Mouse (Mus musculus) midbrain, embryonic 12.5 days (tissue): ENCODE data around the gene Fam151a. TPM values are rescaled to one million over a fixed set of nuclear protein-coding genes. Genes with fewer than 3 reads are reported as not detected.
"Not testable (repeated sequence)": the region's sequence is repeated elsewhere in the genome, so short reads cannot be mapped to it uniquely, and the experiment has no call there.

Experiments
- ATAC-seq: fragments of 200-750 bp; cut with Nextera tagmentation; 2 replicates; pipeline ENCODE4 v1.8.0; 2017; ENCODE audit warnings: low read depth, moderate TSS enrichment, moderate library complexity; ENCODE audit not compliant: low FRiP score
- H3K27ac ChIP-seq: fragments of 300-500 bp; sonication (generic); replicated peaks from 2 replicates; pipeline ENCODE4 v1.5.1; 2016; ENCODE audit warnings: mild to moderate bottlenecking
- H3K27me3 ChIP-seq: fragments of 300-500 bp; sonication (generic); 2 replicates; pipeline ENCODE4 v1.6.1; 2016; ENCODE audit warnings: mild to moderate bottlenecking
- H3K36me3 ChIP-seq: fragments of 300-500 bp; sonication (generic); 2 replicates; pipeline ENCODE4 v1.6.1; 2016
- H3K4me1 ChIP-seq: fragments of 300-500 bp; sonication (generic); 2 replicates; pipeline ENCODE4 v1.6.1; 2016
- H3K4me2 ChIP-seq: fragments of 300-500 bp; sonication (generic); replicated peaks from 2 replicates; pipeline ENCODE4 v1.6.1; 2016; ENCODE audit warnings: mild to moderate bottlenecking, moderate library complexity
- H3K4me3 ChIP-seq: fragments of 300-500 bp; sonication (generic); 2 replicates; pipeline ENCODE4 v1.5.1; 2016; ENCODE audit warnings: mild to moderate bottlenecking
- H3K9ac ChIP-seq: fragments of 300-500 bp; sonication (generic); replicated peaks from 2 replicates; pipeline ENCODE4 v1.6.1; 2016; ENCODE audit warnings: mild to moderate bottlenecking, moderate library complexity
- H3K9me3 ChIP-seq: fragments of 300-500 bp; sonication (generic); 2 replicates; pipeline ENCODE4 v1.6.1; 2016; ENCODE audit warnings: mild to moderate bottlenecking
- WGBS: fragments of 180-500 bp; shearing (Covaris S2); methylation state at CpG from one replicate; pipeline ENCODE4 v1.1.7; 2016; 5-methylcytosine and 5-hydroxymethylcytosine counted together
- polyA plus RNA-seq: library from polyadenylated mRNA; unstranded; fragments of >200 nt; fragmentation: Nextera tagmentation; extraction: Ambion mirVana; gene quantifications from 2 replicates; pipeline ENCODE4 v1.2.1, GENCODE M21; 2016

Fam151a gene
- polyA plus RNA-seq, 1 experiment from 2014 or later = not detected

DNA sequence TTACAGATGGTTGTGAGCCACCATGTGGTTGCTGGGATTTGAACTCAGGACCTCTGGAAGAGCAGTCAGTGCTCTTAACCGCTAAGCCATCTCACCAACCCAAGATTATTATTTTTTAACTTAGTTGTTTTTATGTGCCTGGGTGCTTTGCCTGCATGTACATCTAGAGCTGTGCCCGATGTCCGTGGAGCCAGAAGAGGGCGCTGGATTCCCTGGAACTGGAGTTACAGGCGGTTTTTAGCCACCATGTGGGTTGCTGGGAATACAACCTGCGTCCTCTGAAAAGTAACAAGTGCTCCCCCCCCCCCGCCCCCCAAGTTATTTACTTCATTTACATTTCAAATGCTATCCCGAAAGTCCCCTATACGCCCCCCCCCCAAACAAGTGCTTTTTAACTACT is 60.1 kb downstream of the Fam151a start:
- H3K27me3 ChIP-seq, H3K4me2 ChIP-seq, H3K36me3 ChIP-seq, ATAC-seq, H3K4me1 ChIP-seq, H3K4me3 ChIP-seq, H3K27ac ChIP-seq, H3K9me3 ChIP-seq, H3K9ac ChIP-seq: not testable (repeated sequence)
- 91% methylated on average over 9 of the region's 9 CpGs for WGBS

DNA sequence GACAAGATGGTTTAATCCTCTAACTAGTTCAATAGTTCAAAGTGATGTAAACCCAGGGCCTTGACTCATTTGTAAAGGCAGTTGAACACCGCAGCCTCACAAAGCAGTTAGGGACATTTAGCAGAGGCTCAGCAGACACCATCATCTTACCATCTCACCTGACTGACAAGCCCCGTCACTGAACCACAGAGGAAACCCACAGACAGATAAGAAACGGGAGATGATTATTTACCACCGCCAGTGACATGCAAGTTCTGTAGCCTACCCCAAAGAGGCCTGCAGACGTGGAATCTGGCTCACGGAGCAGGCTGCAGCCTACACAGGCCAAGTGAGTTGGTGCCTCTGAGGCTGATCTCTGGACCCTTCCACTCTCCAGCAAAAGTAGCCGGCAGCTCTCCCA is 60.6 kb downstream of the Fam151a start:
- Histone ChIP-seq H3K27me3 (peaks cover 13% of the 10 kb centered on the region; the same call in 1 of the 2 replicates), H3K36me3 (no peaks in the 10 kb centered on the region), H3K4me3 (no peak overlapping the region), H3K4me2 (no peak overlapping the region), H3K4me1 (no peaks in the 10 kb centered on the region; the same call in 1 of the 2 replicates), H3K9me3 (no peaks in the 10 kb centered on the region), H3K9ac (no peak overlapping the region), H3K27ac (no peak overlapping the region)
- 81% methylated on average over 7 of the region's 7 CpGs for WGBS
- ATAC-seq = no peak

GRCm38 (mm10) chr4:106795289-106795688 is 61.6 kb downstream of the Fam151a start:
- peaks cover 18% of the 10 kb centered on the region; the same call in 1 of the 2 replicates for H3K27me3 ChIP-seq
- H3K9ac ChIP-seq = no peak overlapping the region
- no peaks in the 10 kb centered on the region for H3K36me3 ChIP-seq
- no peak overlapping the region for H3K27ac ChIP-seq
- H3K9me3 ChIP-seq = no peaks in the 10 kb centered on the region
- 72% methylated on average over 2 of the region's 2 CpGs for WGBS
- H3K4me3 ChIP-seq = no peak overlapping the region
- peaks cover 8% of the 10 kb centered on the region for H3K4me1 ChIP-seq
- no peak overlapping the region for H3K4me2 ChIP-seq
- ATAC-seq = no peak

Other genes starting within 250 kb of the Fam151a start
- gene Bsnd, start 241.6 kb upstream of the Fam151a start, polyA plus RNA-seq = not detected in 2 replicates
- gene Dhcr24, start 172.9 kb upstream of the Fam151a start, polyA plus RNA-seq = 6.7 and 7.7 TPM in 2 replicates
- gene Lexm, start 116.6 kb upstream of the Fam151a start, polyA plus RNA-seq = 0.27 and 0.79 TPM in 2 replicates
- 0.40 and 0.58 TPM in 2 replicates for gene Ttc22, start 111.5 kb upstream of the Fam151a start, polyA plus RNA-seq
- 12.0 and 13.3 TPM in 2 replicates for gene Pars2, start 82.8 kb upstream of the Fam151a start, polyA plus RNA-seq
- 101 and 107 TPM in 2 replicates for gene Ttc4, start 54.9 kb upstream of the Fam151a start, polyA plus RNA-seq
- gene Mroh7, start 3.0 kb upstream of the Fam151a start, polyA plus RNA-seq = 0.08 TPM in 1 of 2 replicates, not detected in the other
- gene Acot11, start 71.1 kb downstream of the Fam151a start, polyA plus RNA-seq = 1.5 and 1.6 TPM in 2 replicates
- 277 and 309 TPM in 2 replicates for gene Ssbp3, start 176.8 kb downstream of the Fam151a start, polyA plus RNA-seq